Mouse (Mus musculus): ENCODE data around the gene Tnnt2. TPM values are rescaled to one million over a fixed set of nuclear protein-coding genes. Genes with fewer than 3 reads are reported as not detected.

The Tnnt2 gene
- polyA plus RNA-seq (2012; ENCODE audit: low replicate concordance) = not detected in 2 replicates

GRCm38 (mm10) chr1:135835716-135836483, at the start of gene Tnnt2:
Tnnt2 (plus strand) TSS chr1:135836354.

GRCm38 (mm10) chr1:135818481-135819086, 17.6 kb upstream of the Tnnt2 start, which contains the start of gene Lad1:
Lad1 (plus strand) TSS chr1:135818598.

Other genes starting within 250 kb of the Tnnt2 start
- gene Nav1, start 229.1 kb upstream of the Tnnt2 start, polyA plus RNA-seq (2012; ENCODE audit: low replicate concordance) = 4.3 and 4.8 TPM in 2 replicates
- gene Csrp1, start 116.3 kb upstream of the Tnnt2 start, polyA plus RNA-seq (2012; ENCODE audit: low replicate concordance) = 35.5 and 37.6 TPM in 2 replicates
- gene Phlda3, start 70.2 kb upstream of the Tnnt2 start, polyA plus RNA-seq (2012; ENCODE audit: low replicate concordance) = 17.3 and 22.3 TPM in 2 replicates
- 0.20 TPM in 1 of 2 replicates, not detected in the other for gene Tnni1, start 56.9 kb upstream of the Tnnt2 start, polyA plus RNA-seq (2012; ENCODE audit: low replicate concordance)
- gene Lad1, start 17.8 kb upstream of the Tnnt2 start, polyA plus RNA-seq (2012; ENCODE audit: low replicate concordance) = 1.2 and 1.4 TPM in 2 replicates
- not detected in 2 replicates for gene Pkp1, start 82.9 kb downstream of the Tnnt2 start, polyA plus RNA-seq (2012; ENCODE audit: low replicate concordance)
- not detected in 2 replicates for gene Igfn1, start 170.0 kb downstream of the Tnnt2 start, polyA plus RNA-seq (2012; ENCODE audit: low replicate concordance)
- 39.0 and 46.4 TPM in 2 replicates for gene Tmem9, start 171.8 kb downstream of the Tnnt2 start, polyA plus RNA-seq (2012; ENCODE audit: low replicate concordance)
- 1.6 TPM in 1 of 2 replicates, not detected in the other for gene Ascl5, start 214.4 kb downstream of the Tnnt2 start, polyA plus RNA-seq (2012; ENCODE audit: low replicate concordance)
- gene Cacna1s, start 216.4 kb downstream of the Tnnt2 start, polyA plus RNA-seq (2012; ENCODE audit: low replicate concordance) = 1.9 and 7.0 TPM in 2 replicates

All from leukemia stem cell, adult 10-12 weeks (primary cell).